Mouse (Mus musculus) retina, postnatal 1 day (tissue): ENCODE measurements around the gene Rhox4e.
"Not testable (repeated sequence)": the region's sequence is repeated elsewhere in the genome, so short reads cannot be mapped to it uniquely, and the experiment has no call there.

Experiments
- DNase-seq: peaks from one replicate; pipeline ENCODE4 v3.0.0-alpha.2; 2012

The Rhox4e gene

DNA sequence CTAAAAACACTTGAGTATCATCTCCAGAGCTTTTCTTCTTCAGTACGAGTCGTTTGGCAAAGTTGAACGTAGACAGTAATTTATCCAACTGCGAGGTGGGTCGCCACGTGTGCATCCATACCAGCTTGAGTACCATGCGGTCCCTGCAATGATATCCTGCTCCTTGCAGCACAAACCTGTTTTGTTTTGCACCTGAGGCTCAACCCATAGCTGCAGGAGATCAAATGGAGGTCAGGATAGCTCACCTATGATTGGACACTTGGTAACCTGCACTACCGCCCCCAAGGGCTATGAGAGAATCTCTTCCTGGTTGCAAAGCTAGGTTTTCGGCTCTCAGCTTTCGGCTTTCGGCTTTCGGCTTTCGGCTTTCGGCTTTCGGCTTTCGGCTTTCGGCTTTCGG is at the start of gene Rhox4e:
Rhox4e (plus strand) TSS at position 301 of the 400 bp plus-strand sequence.
- DNase-seq, result not testable (repeated sequence)

DNA sequence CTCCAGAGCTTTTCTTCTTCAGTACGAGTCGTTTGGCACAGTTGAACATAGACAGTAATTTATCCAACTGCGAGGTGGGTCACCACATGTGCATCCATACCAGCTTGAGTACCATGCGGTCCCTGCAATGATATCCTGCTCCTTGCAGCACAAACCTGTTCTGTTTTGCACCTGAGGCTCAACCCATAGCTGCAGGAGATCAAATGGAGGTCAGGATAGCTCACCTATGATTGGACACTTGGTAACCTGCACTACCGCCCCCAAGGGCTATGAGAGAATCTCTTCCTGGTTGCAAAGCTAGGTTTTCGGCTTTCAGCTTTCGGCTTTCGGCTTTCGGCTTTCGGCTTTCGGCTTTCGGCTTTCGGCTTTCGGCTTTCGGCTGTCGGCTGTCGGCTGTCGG is 43.2 kb upstream of the Rhox4e start, which contains the start of gene Rhox4d:
Rhox4d (plus strand) TSS at position 301 of the 400 bp plus-strand sequence.
- not testable (repeated sequence) for DNase-seq

DNA sequence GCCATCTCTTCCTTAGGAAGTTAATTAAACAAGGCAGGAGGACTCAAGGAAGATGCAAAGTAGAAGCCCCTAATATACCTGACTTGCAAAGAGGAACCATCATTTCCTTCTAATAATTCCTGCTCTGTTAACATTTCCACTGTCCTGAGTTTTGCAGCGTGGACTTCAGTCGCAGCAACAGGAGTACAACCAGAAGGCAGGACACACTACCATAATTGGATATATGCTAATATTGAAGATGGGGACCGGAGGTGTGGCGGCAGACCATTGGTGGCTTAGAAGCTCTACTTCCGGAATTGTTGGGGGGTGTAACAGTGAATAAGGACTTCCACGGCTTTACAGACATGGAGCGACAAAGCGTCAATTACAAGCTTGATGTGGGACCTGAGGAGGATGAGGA is 27.1 kb upstream of the Rhox4e start, which contains the start of gene Rhox2e:
Rhox2e (plus strand) TSS at position 301 of the 400 bp plus-strand sequence.
- DNase-seq, result not testable (repeated sequence)

DNA sequence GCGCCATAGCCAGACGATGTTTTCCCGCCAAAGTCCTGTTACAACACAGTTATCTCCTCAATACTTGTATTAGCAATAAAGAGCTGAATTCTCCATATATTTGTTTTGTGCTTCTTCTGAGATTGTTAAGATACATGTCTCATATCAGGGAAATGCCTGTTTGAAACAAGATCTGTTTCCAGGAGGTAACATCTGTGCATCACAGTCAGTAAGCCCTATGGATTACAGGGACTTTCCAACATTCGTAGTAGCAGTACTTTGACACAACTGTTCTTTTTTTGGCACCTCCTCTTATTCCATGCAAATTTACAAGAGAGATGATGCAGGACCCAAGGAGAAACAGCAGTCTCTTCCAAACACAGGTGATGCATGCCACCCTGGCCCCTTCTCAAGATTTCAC is 15.5 kb upstream of the Rhox4e start, which contains the start of gene Rhox3e:
Rhox3e (plus strand) TSS at position 301 of the 400 bp plus-strand sequence.
- DNase-seq, result not testable (repeated sequence)

DNA sequence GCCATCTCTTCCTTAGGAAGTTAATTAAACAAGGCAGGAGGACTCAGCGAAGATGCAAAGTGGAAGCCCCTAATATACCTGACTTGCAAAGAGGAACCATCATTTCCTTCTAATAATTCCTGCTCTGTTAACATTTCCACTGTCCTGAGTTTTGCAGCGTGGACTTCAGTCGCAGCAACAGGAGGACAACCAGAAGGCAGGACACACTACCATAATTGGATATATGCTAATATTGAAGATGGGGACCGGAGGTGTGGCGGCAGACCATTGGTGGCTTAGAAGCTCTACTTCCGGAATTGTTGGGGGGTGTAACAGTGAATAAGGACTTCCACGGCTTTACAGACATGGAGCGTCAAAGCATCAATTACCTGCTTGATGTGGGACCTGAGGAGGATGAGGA is 13.9 kb downstream of the Rhox4e start, which contains the start of gene Rhox2f:
Rhox2f (plus strand) TSS at position 301 of the 400 bp plus-strand sequence.
- not testable (repeated sequence) for DNase-seq

DNA sequence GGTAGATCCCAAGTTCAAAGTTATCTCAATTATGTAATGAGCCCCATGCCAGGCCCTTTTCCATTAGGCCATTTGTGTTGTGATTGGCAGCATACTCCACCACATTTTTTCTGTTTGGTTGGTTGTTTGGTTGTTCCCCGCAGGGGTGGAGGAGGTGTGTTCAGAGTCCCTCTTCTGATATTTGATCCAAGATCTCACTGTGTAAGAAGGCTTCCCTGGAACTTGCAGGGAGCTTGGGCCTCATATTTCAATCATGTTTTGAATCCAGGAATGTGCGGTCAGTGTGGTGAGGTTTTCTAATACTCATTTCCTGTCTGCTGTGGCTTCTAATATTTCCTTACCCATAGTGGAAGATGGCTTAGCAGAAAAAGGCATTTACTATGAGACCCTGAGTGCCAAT is 15.4 kb downstream of the Rhox4e start:
- not testable (repeated sequence) for DNase-seq

DNA sequence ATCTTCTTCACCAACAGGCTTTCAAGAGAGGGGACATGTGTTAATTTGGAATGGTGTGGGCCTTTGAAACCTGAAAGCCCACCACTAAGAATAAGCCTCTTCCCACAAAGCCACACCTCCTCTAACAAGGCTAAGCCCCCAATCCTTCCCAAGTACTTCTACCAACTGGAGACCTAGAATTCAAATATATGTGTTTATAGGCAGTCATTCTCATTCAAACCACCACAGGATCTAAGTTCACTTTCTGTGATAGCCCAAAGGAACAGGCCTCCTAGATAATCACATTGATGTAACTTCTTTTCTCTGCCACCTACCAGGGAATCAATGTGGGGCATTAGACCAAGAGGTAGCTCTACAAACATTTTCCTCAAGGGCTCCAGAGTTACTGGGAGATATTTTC is 23.5 kb downstream of the Rhox4e start, which contains the start of gene Rhox3f:
Rhox3f (plus strand) TSS at position 301 of the 400 bp plus-strand sequence.
- DNase-seq, result not testable (repeated sequence)

DNA sequence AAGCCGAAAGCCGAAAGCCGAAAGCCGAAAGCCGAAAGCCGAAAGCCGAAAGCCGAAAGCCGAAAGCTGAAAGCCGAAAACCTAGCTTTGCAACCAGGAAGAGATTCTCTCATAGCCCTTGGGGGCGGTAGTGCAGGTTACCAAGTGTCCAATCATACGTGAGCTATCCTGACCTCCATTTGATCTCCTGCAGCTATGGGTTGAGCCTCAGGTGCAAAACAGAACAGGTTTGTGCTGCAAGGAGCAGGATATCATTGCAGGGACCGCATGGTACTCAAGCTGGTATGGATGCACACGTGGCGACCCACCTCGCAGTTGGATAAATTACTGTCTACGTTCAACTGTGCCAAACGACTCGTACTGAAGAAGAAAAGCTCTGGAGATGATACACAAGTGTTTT is 50.4 kb downstream of the Rhox4e start, which contains the start of gene Rhox4f:
Rhox4f (minus strand) TSS at position 101 of the 400 bp plus-strand sequence.
- not testable (repeated sequence) for DNase-seq
